Mouse (Mus musculus) olfactory bulb, adult 2 months (tissue): ENCODE measurements at regions not wholly inside any gene's neighbourhood (a gene's known extent, or its start where the extent isn't known, plus 50 kb on each side); places are given as distances from the start of the nearest gene placed in this dataset.
"Not testable (repeated sequence)": the region's sequence is repeated elsewhere in the genome, so short reads cannot be mapped to it uniquely, and the experiment has no call there.

ENCODE experiments used
- H3K27ac ChIP-seq: fragments of 200-500 bp; 2 replicates; pipeline ENCODE4 v1.5.1; 2012; ENCODE audit warnings: low read depth, low read length; ENCODE audit not compliant: insufficient read depth
- H3K4me1 ChIP-seq: fragments of 200-500 bp; 2 replicates; pipeline ENCODE4 v1.6.1; 2012; ENCODE audit warnings: low read length; ENCODE audit not compliant: control insufficient read depth, insufficient read depth
- H3K4me3 ChIP-seq: fragments of 200-500 bp; 2 replicates; pipeline ENCODE4 v1.5.1; 2012; ENCODE audit warnings: mild to moderate bottlenecking, low read depth, low read length, moderate library complexity; ENCODE audit not compliant: insufficient read depth
- CTCF ChIP-seq: fragments of 200-500 bp; IDR thresholded peaks from 2 replicates; pipeline ENCODE4 v1.5.1; 2012; ENCODE audit warnings: low read depth, mild to moderate bottlenecking, low read length, moderate library complexity; ENCODE audit not compliant: insufficient read depth
- POLR2A ChIP-seq: fragments of 200-500 bp; IDR thresholded peaks from 2 replicates; pipeline ENCODE4 v1.6.1; 2012; ENCODE audit warnings: mild to moderate bottlenecking, low read depth, low read length, moderate library complexity; ENCODE audit not compliant: insufficient read depth
- WGBS: fragments of 180-500 bp; shearing (Covaris S2); methylation state at CpG from one replicate; pipeline ENCODE4 v1.1.7; 2018; 5-methylcytosine and 5-hydroxymethylcytosine counted together

GRCm38 (mm10) chr14:36288697-36289286, 194.1 kb downstream of the 4930474N05Rik start:
- Histone ChIP-seq H3K4me1 (no peaks in the 10 kb centered on the region), H3K27ac (no peak overlapping the region), H3K4me3 (no peak overlapping the region)
- 46% methylated on average over 1 of the region's 1 CpGs for WGBS
- TF ChIP-seq POLR2A (no peak), CTCF (no peak)

DNA sequence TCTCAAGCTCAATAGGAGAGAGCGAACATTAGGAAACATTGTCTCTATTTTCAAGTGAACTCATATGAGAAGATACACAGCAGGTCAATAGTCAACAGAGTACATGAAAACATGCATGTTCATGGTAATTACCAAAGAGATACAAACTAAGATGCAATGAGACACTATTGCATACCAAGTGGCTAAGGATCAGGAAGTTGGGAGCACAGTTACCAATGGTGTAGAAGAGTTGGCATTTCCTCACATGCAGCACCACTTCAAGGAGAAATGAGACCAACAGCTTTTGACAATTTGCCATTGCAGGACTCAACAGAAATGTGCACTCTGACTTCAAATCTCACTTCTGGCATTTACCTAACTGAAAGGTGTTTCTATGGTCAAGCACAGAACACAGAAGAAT, 215.6 kb downstream of the 4930474N05Rik start:
- Histone ChIP-seq H3K27ac (no peak overlapping the region), H3K4me1 (peaks cover 3% of the 10 kb centered on the region), H3K4me3 (no peak overlapping the region)
- TF ChIP-seq POLR2A = no peak
- no peak for TF ChIP-seq CTCF
- WGBS = 98% methylated on average over 1 of the region's 1 CpGs

DNA sequence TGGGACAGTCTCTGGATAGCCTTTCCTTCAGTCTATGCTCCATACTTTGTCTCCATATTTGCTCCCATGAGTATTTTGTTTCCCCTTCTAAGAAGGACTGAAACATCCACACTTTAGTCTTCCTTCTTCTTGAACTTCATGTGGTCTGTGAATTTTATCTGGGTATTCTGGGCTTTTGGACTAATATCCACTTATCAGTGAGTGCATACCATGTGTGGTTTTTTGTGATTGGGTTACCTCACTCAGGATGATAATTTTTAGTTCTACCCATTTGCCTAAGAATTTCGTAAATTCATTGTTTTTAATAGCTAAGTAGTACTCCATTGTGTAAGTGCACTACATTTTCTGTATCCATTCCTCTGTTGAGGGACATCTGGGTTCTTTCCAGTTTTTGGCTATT, 220.0 kb downstream of the 4930474N05Rik start:
- H3K27ac ChIP-seq, H3K4me3 ChIP-seq, H3K4me1 ChIP-seq: not testable (repeated sequence)
- 71% methylated on average over 1 of the region's 1 CpGs for WGBS

GRCm38 (mm10) chr14:36316418-36317111, 221.8 kb downstream of the 4930474N05Rik start:
- TF ChIP-seq CTCF (no peak), POLR2A (no peak)
- H3K27ac ChIP-seq = no peak overlapping the region
- WGBS = 86% methylated on average over 4 of the region's 4 CpGs
- H3K4me1 ChIP-seq = peaks cover 3% of the 10 kb centered on the region
- H3K4me3 ChIP-seq = no peak overlapping the region

DNA sequence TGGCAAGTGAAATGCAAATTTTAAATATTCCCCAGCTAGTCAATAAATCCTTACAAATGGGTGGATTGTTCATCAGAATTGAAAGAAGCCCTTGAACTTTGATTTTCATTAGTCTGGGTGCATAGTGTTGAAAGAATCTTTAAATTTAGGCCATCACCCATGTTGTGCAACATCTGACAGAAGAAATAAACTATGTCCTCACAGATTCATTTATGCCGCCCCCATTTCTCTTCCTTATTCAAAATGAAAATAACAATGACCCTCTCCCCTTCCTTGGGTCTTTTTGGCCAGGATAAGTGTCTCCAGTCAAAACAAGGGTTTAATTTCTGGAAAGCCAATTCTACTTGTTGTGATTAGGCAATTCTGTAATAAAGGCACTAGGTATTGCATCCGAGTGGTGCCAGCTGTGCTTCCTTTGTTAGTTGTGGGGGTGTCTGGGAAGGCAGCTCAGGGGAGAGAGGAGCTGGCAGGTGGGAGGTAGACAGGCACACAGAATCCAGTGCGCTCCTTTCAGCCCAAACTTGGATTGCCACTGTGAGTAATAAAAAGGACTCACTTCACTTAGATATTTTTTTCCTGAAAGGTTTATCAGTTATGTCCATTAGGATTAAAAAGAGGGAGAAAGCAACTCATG, 233.7 kb downstream of the 4930474N05Rik start:
- H3K27ac ChIP-seq = no peak overlapping the region
- no peak overlapping the region for H3K4me3 ChIP-seq
- 46% methylated on average over 3 of the region's 3 CpGs for WGBS
- no peak for TF ChIP-seq POLR2A
- H3K4me1 ChIP-seq = 0 out of 2 replicates have a peak, but pooled peaks cover 2% of the 10 kb centered on the region

DNA sequence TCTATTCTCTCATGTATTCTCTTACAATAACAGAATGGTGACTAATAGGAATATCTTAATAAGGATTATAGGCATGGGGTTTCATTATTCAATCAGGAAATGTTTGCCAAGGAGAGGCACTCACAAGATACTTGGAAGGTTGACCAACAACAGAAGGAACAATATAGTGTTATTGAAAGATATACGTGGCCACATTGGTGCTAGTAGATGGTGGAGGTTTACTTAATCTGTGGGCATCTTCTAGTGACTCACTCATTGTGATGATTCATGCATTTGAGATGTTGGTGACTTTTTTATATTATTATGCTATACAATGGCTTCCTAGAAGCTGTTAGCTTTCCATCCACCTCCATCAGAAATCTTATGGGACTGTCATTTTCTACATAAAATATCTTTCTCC, 246.1 kb downstream of the 4930474N05Rik start:
- WGBS = 84% methylated on average over 1 of the region's 1 CpGs
- H3K27ac ChIP-seq = no peak overlapping the region
- TF ChIP-seq POLR2A (no peak), CTCF (no peak)
- no peak overlapping the region for H3K4me3 ChIP-seq
- no peaks in the 10 kb centered on the region for H3K4me1 ChIP-seq
